Mouse (Mus musculus): ENCODE results near the gene Ppp4r3a. TPM values are rescaled to one million over a fixed set of nuclear protein-coding genes. Genes with fewer than 3 reads are reported as not detected.
A peak's percentile ranks its signal among the peaks of the same experiment; 100 is the strongest.
"Not testable (repeated sequence)": the region's sequence is repeated elsewhere in the genome, so short reads cannot be mapped to it uniquely, and the experiment has no call there.

The Ppp4r3a gene
- polyA plus RNA-seq (2015; fragmentation: Nextera tagmentation; extraction: Ambion mirVana): 27.0 and 28.1 TPM in 2 replicates

GRCm38 (mm10) chr12:101083076-101083838 is at the start of gene Ppp4r3a:
Gene Ppp4r3a, minus strand, starts transcription at chr12:101083702.
- Histone ChIP-seq H3K36me3 (no peaks in the 10 kb centered on the region), H3K27ac (replicated peaks) (peak within 1 kb of the TSS; percentile 99), H3K9ac (peak within 1 kb of the TSS; percentile 90), H3K4me1 (replicated peaks) (peaks cover 43% of the 10 kb centered on the region), H3K27me3 (no peaks in the 10 kb centered on the region), H3K4me3 (peak within 1 kb of the TSS; percentile 83), H3K9me3 (no peaks in the 10 kb centered on the region), H3K4me2 (peak within 1 kb of the TSS; percentile 78)
- ATAC-seq (ENCODE audit: low FRiP score, low read depth): peak; percentile 97
- WGBS: under 1% methylated on average over 86 of the region's 90 CpGs

GRCm38 (mm10) chr12:101123013-101123412 is 39.5 kb upstream of the Ppp4r3a start:
- whole genome bisulfite sequencing: 9% methylated on average over 1 of the region's 1 CpGs
- Histone ChIP-seq H3K27me3 (no peaks in the 10 kb centered on the region), H3K4me1 (replicated peaks) (no peaks in the 10 kb centered on the region), H3K36me3 (no peaks in the 10 kb centered on the region), H3K4me3 (no peak overlapping the region), H3K9me3 (no peaks in the 10 kb centered on the region), H3K9ac (no peak overlapping the region), H3K27ac (replicated peaks) (no peak overlapping the region), H3K4me2 (no peak overlapping the region)
- no peak for ATAC-seq (ENCODE audit: low FRiP score, low read depth)

- not testable (repeated sequence) for H3K27ac ChIP-seq (replicated peaks); ATAC-seq (ENCODE audit: low FRiP score, low read depth); H3K9me3 ChIP-seq; H3K4me2 ChIP-seq; H3K9ac ChIP-seq; H3K36me3 ChIP-seq; H3K27me3 ChIP-seq; H3K4me3 ChIP-seq; H3K4me1 ChIP-seq (replicated peaks)
- 82% methylated on average over 4 of the region's 4 CpGs for WGBS
These were observed 38.6 kb upstream of the Ppp4r3a start for GRCm38 (mm10) chr12:101122066-101122465.

- not testable (repeated sequence) for H3K4me2 ChIP-seq; H3K9ac ChIP-seq; ATAC-seq (ENCODE audit: low FRiP score, low read depth); H3K4me3 ChIP-seq; H3K36me3 ChIP-seq; H3K27me3 ChIP-seq; H3K9me3 ChIP-seq; H3K27ac ChIP-seq (replicated peaks); H3K4me1 ChIP-seq (replicated peaks)
- 81% methylated on average over 3 of the region's 3 CpGs for WGBS
These were observed 26.5 kb upstream of the Ppp4r3a start for GRCm38 (mm10) chr12:101109794-101110585.

GRCm38 (mm10) chr12:101107722-101108121 is 24.2 kb upstream of the Ppp4r3a start:
- Histone ChIP-seq H3K9ac (no peak overlapping the region), H3K4me2 (no peak overlapping the region), H3K4me3 (no peak overlapping the region), H3K9me3 (no peaks in the 10 kb centered on the region), H3K27ac (replicated peaks) (no peak overlapping the region), H3K36me3 (no peaks in the 10 kb centered on the region), H3K4me1 (replicated peaks) (no peaks in the 10 kb centered on the region), H3K27me3 (no peaks in the 10 kb centered on the region)
- no peak for ATAC-seq (ENCODE audit: low FRiP score, low read depth)
- 98% methylated on average over 1 of the region's 1 CpGs for WGBS

- Histone ChIP-seq H3K36me3 (no peaks in the 10 kb centered on the region), H3K9ac (no peak overlapping the region), H3K4me3 (no peak overlapping the region), H3K27me3 (no peaks in the 10 kb centered on the region), H3K9me3 (no peaks in the 10 kb centered on the region), H3K27ac (replicated peaks) (no peak overlapping the region), H3K4me2 (no peak overlapping the region), H3K4me1 (replicated peaks) (no peaks in the 10 kb centered on the region)
- WGBS: 38% methylated on average over 5 of the region's 5 CpGs
- no peak for ATAC-seq (ENCODE audit: low FRiP score, low read depth)
These were observed 22.1 kb upstream of the Ppp4r3a start for GRCm38 (mm10) chr12:101105571-101105970.

- WGBS: 78% methylated on average over 3 of the region's 3 CpGs
- Histone ChIP-seq H3K4me1 (replicated peaks) (no peaks in the 10 kb centered on the region), H3K9me3 (no peaks in the 10 kb centered on the region), H3K9ac (no peak overlapping the region), H3K4me3 (no peak overlapping the region), H3K27me3 (no peaks in the 10 kb centered on the region), H3K27ac (replicated peaks) (no peak overlapping the region), H3K4me2 (no peak overlapping the region), H3K36me3 (no peaks in the 10 kb centered on the region)
- ATAC-seq (ENCODE audit: low FRiP score, low read depth): no peak
These were observed 19.1 kb upstream of the Ppp4r3a start for GRCm38 (mm10) chr12:101102648-101103047.

- not testable (repeated sequence) for H3K4me3 ChIP-seq; H3K27ac ChIP-seq (replicated peaks); H3K9me3 ChIP-seq; H3K9ac ChIP-seq; H3K27me3 ChIP-seq; H3K4me1 ChIP-seq (replicated peaks); H3K4me2 ChIP-seq; H3K36me3 ChIP-seq; ATAC-seq (ENCODE audit: low FRiP score, low read depth)
- 67% methylated on average over 3 of the region's 3 CpGs for WGBS
These were observed 10.2 kb upstream of the Ppp4r3a start for GRCm38 (mm10) chr12:101093678-101094077.

GRCm38 (mm10) chr12:101089955-101090354 is 6.5 kb upstream of the Ppp4r3a start:
- Histone ChIP-seq H3K4me2 (no peak overlapping the region), H3K27ac (replicated peaks) (no peak overlapping the region), H3K27me3 (no peaks in the 10 kb centered on the region), H3K9ac (no peak overlapping the region), H3K36me3 (no peaks in the 10 kb centered on the region), H3K9me3 (no peaks in the 10 kb centered on the region), H3K4me1 (replicated peaks) (peaks cover 3% of the 10 kb centered on the region), H3K4me3 (no peak overlapping the region)
- 90% methylated on average over 1 of the region's 1 CpGs for WGBS
- no peak for ATAC-seq (ENCODE audit: low FRiP score, low read depth)

- ATAC-seq (ENCODE audit: low FRiP score, low read depth): no peak
- Histone ChIP-seq H3K27me3 (no peaks in the 10 kb centered on the region), H3K9ac (no peak overlapping the region), H3K4me3 (no peak overlapping the region), H3K4me1 (replicated peaks) (peaks cover 11% of the 10 kb centered on the region), H3K9me3 (no peaks in the 10 kb centered on the region), H3K4me2 (no peak overlapping the region), H3K27ac (replicated peaks) (no peak overlapping the region), H3K36me3 (no peaks in the 10 kb centered on the region)
- WGBS: 94% methylated on average over 1 of the region's 1 CpGs
These were observed 3.9 kb upstream of the Ppp4r3a start for GRCm38 (mm10) chr12:101087406-101087805.

- 94% methylated on average over 9 of the region's 9 CpGs for WGBS
- H3K4me3 ChIP-seq: peak overlapping the region; percentile 83
- H3K9me3 ChIP-seq: no peaks in the 10 kb centered on the region
- H3K36me3 ChIP-seq: no peaks in the 10 kb centered on the region
- H3K4me1 ChIP-seq (replicated peaks): peaks cover 30% of the 10 kb centered on the region
- no peaks in the 10 kb centered on the region for H3K27me3 ChIP-seq
- H3K27ac ChIP-seq (replicated peaks): no peak overlapping the region
- no peak overlapping the region; the same call in 1 of the 2 replicates for H3K9ac ChIP-seq
- peak overlapping the region; percentile 60 for H3K4me2 ChIP-seq
- ATAC-seq (ENCODE audit: low FRiP score, low read depth): no peak
These were observed 1.6 kb upstream of the Ppp4r3a start for GRCm38 (mm10) chr12:101084881-101085666.

GRCm38 (mm10) chr12:101084237-101084636 is 735 bp upstream of the Ppp4r3a start:
- Histone ChIP-seq H3K36me3 (no peaks in the 10 kb centered on the region), H3K9ac (peak overlapping the region; percentile 90), H3K27me3 (no peaks in the 10 kb centered on the region), H3K4me1 (replicated peaks) (peaks cover 34% of the 10 kb centered on the region), H3K4me2 (peak overlapping the region; percentile 60), H3K4me3 (peak overlapping the region; percentile 83), H3K9me3 (no peaks in the 10 kb centered on the region), H3K27ac (replicated peaks) (peak overlapping the region; percentile 99)
- WGBS: 8% methylated on average over 4 of the region's 4 CpGs
- ATAC-seq (ENCODE audit: low FRiP score, low read depth): no peak
